8 mouse cellular contexts compared by ENCODE assay signal in the genomic region with DNA sequence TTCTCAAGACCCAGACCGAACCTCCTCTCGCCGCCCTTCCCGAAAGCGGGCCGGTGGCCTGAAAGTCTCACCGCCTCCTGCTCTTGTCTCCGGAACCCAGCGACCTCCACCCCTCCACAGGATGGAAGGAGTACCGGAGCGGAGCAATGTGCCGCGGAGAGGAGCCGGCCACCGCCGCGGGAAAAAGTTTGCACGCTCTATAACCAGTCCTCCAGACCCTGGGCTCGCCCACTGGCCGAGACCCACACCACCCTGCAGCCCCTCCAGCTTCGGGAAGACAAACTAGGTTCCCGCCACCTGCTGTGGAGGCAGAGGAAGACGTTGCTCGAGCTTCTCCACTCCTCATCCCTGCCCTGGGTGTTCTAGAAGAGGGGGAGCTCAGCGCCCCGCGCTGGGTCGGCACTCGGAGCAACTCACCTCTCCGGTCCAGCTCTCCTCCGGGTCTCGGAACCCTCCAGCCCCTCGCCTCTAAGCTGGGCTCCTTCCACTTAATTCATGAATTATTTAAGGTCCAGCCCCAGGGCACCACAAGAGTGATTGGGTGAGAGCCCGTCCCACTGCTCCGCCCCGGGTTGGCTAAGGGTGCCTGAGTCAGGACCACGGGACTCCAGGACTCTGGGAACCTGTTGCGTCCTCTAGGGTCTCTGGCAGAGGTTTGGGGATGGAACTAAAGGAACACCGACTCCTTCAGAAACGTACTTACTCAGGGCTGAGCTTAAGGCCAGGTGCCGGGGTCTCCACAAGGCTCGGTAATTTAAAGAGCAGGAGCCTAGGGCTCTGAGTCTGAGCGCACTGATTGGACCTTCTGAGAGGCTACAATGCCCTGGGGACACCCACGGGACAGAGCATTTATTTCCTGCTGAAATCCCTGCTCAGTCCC. TPM values are rescaled to one million over a fixed set of nuclear protein-coding genes. Genes with fewer than 3 reads are reported as not detected.
DNase-seq lines count a peak whose midpoint lies in the region; ATAC-seq and TF ChIP-seq lines count a peak whose summit lies in the region.

A gene (minus strand): TSS at position 802 of the 880 bp plus-strand sequence.

- peak within 1 kb of the TSS; percentile 7; the same call in 1 of the 2 replicates for H3K4me3 ChIP-seq in thymus, adult 2 months (ENCODE audit: control insufficient read depth, insufficient read depth, low read length)
- H3K4me3 ChIP-seq in cortical plate, adult 2 months (ENCODE audit: insufficient read depth, low read length) = peak within 1 kb of the TSS; percentile 48
- peak within 1 kb of the TSS; percentile 52 for H3K4me3 ChIP-seq in heart, adult 2 months
- H3K4me3 ChIP-seq in liver, embryonic 12.5 days = peak within 1 kb of the TSS; percentile 49
- H3K4me3 ChIP-seq in neural tube, embryonic 11.5 days (ENCODE audit: low read depth, low read length) = peak within 1 kb of the TSS; percentile 62

- H3K4me1 ChIP-seq in thymus, adult 2 months (replicated peaks; ENCODE audit: control insufficient read depth, insufficient read depth, low read length) = no peaks in the 10 kb centered on the region
- no peaks in the 10 kb centered on the region for H3K4me1 ChIP-seq in cortical plate, adult 2 months (ENCODE audit: control insufficient read depth, insufficient read depth, low read length)
- no peaks in the 10 kb centered on the region for H3K4me1 ChIP-seq in heart, adult 2 months (ENCODE audit: control insufficient read depth, insufficient read depth, low read length)
- H3K4me1 ChIP-seq in liver, embryonic 12.5 days = no peaks in the 10 kb centered on the region
- peaks cover 2% of the 10 kb centered on the region; the same call in 1 of the 2 replicates for H3K4me1 ChIP-seq in neural tube, embryonic 11.5 days (ENCODE audit: control insufficient read depth, insufficient read depth, low read length)

- peaks cover 14% of the 10 kb centered on the region for H3K27me3 ChIP-seq in thymus, adult 2 months (ENCODE audit: control insufficient read depth, insufficient read depth, low read length)
- H3K27me3 ChIP-seq in heart, adult 2 months (ENCODE audit: control insufficient read depth, insufficient read depth, low read length) = peaks cover 11% of the 10 kb centered on the region
- H3K27me3 ChIP-seq in liver, embryonic 12.5 days (replicated peaks) = peaks cover 60% of the 10 kb centered on the region
- no peaks in the 10 kb centered on the region for H3K27me3 ChIP-seq in neural tube, embryonic 11.5 days (ENCODE audit: control insufficient read depth, insufficient read depth, low read length)

- 15% methylated on average over 44 of the region's 44 CpGs for WGBS in thymus, adult 2 months
- 4% methylated on average over 44 of the region's 44 CpGs for WGBS in heart, adult 2 months
- 3% methylated on average over 44 of the region's 44 CpGs for WGBS in liver, embryonic 12.5 days (ENCODE audit: insufficient replicate concordance)
- WGBS in neural tube, embryonic 11.5 days = under 1% methylated on average over 44 of the region's 44 CpGs

- no peak for TF ChIP-seq EP300 in heart, adult 2 months (IDR thresholded peaks at IDR 0.05; ENCODE audit: insufficient read depth, low read depth, low read length)

- H3K4me2 ChIP-seq in liver, embryonic 12.5 days = peak within 1 kb of the TSS; percentile 65
- peak within 1 kb of the TSS; percentile 72 for H3K4me2 ChIP-seq in neural tube, embryonic 11.5 days (ENCODE audit: low read depth)

- no peak for DNase-seq in thymus, adult 2 months
- no peak for DNase-seq in thymus, postnatal 0 days (ENCODE audit: low spot score)
- DNase-seq in heart, adult 2 months = peak; percentile 6 to 46
- DNase-seq in kidney, adult 8-10 months = peak; percentile 69 to 85
- DNase-seq in neural tube, embryonic 11.5 days (ENCODE audit: low spot score) = peak; percentile 75
- DNase-seq in c-Kit-positive CD71-positive TER-119-positive erythroid progenitor cells, embryonic 14.5 days (ENCODE audit: low spot score) = no peak

- TF ChIP-seq POLR2A in thymus, adult 2 months (IDR thresholded peaks at IDR 0.05; ENCODE audit: control insufficient read depth, extremely low read depth, insufficient read depth, low read length, poor library complexity) = no peak
- no peak for TF ChIP-seq POLR2A in cortical plate, adult 2 months (IDR thresholded peaks at IDR 0.05; ENCODE audit: extremely low read depth, insufficient read depth, low read length)
- no peak for TF ChIP-seq POLR2A in heart, adult 2 months (IDR thresholded peaks at IDR 0.05; ENCODE audit: insufficient read depth, low read depth, low read length)

- ATAC-seq in liver, embryonic 12.5 days = peak; percentile 57
- peak; percentile 77 for ATAC-seq in neural tube, embryonic 11.5 days (ENCODE audit: insufficient read depth, low FRiP score, low TSS enrichment)

- no peak for TF ChIP-seq CTCF in thymus, adult 2 months (IDR thresholded peaks at IDR 0.05; ENCODE audit: borderline replicate concordance, control insufficient read depth, extremely low read depth, insufficient read depth, low read length, poor library complexity)
- no peak for TF ChIP-seq CTCF in cortical plate, adult 2 months (IDR thresholded peaks at IDR 0.05; ENCODE audit: extremely low read depth, insufficient read depth, low read length)
- no peak for TF ChIP-seq CTCF in heart, adult 2 months (IDR thresholded peaks at IDR 0.05)

- H3K9me3 ChIP-seq in liver, embryonic 12.5 days (replicated peaks) = no peaks in the 10 kb centered on the region
- H3K9me3 ChIP-seq in neural tube, embryonic 11.5 days (ENCODE audit: control insufficient read depth, low read length) = no peaks in the 10 kb centered on the region

- H3K79me2 ChIP-seq in heart, adult 2 months (replicated peaks; ENCODE audit: control insufficient read depth, insufficient read depth, low read length) = no peaks in the 10 kb centered on the region

- no peaks in the 10 kb centered on the region for H3K36me3 ChIP-seq in thymus, adult 2 months (ENCODE audit: control insufficient read depth, insufficient read depth, low read length)
- H3K36me3 ChIP-seq in heart, adult 2 months (ENCODE audit: control insufficient read depth, insufficient read depth, low read length) = no peaks in the 10 kb centered on the region
- H3K36me3 ChIP-seq in liver, embryonic 12.5 days = no peaks in the 10 kb centered on the region
- H3K36me3 ChIP-seq in neural tube, embryonic 11.5 days (ENCODE audit: control insufficient read depth, insufficient read depth, low read length) = no peaks in the 10 kb centered on the region

- no peak within 1 kb of the TSS for H3K27ac ChIP-seq in thymus, adult 2 months (ENCODE audit: control insufficient read depth, insufficient read depth, low read length)
- no peak within 1 kb of the TSS for H3K27ac ChIP-seq in cortical plate, adult 2 months (ENCODE audit: insufficient read depth, low read length)
- peak within 1 kb of the TSS; percentile 67 for H3K27ac ChIP-seq in heart, adult 2 months
- no peak within 1 kb of the TSS; the same call in 1 of the 2 replicates for H3K27ac ChIP-seq in liver, embryonic 12.5 days
- peak within 1 kb of the TSS; percentile 88 for H3K27ac ChIP-seq in neural tube, embryonic 11.5 days (ENCODE audit: low read depth, low read length)

- peak within 1 kb of the TSS; percentile 7; the same call in 1 of the 2 replicates for H3K9ac ChIP-seq in heart, adult 2 months (ENCODE audit: low read depth, low read length)
- 0 out of 2 replicates have a peak within 1 kb of the TSS, but pooled peaks have one; percentile 14 for H3K9ac ChIP-seq in liver, embryonic 12.5 days
- peak within 1 kb of the TSS; percentile 93 for H3K9ac ChIP-seq in neural tube, embryonic 11.5 days (ENCODE audit: low read length)

- intact Hi-C loops in heart, adult 2 months (cut with DNase I) = no loop called here

RNA-seq across cellular contexts. Expression of the gene that starts here (rescaled TPM):
- polyA plus RNA-seq in thymus, adult 2 months (2012; rRNA removed) = 0.66 and 1.0 TPM in 2 replicates
- polyA plus RNA-seq in thymus, postnatal 0 days (2015; fragmentation: Nextera tagmentation; extraction: Ambion mirVana) = 2.0 and 2.5 TPM in 2 replicates
- 18.4 and 20.7 TPM in 2 replicates for polyA plus RNA-seq in cortical plate, adult 2 months (2012; rRNA removed)
- total RNA-seq in heart, adult 2 months (2021) = 10 to 100 TPM in 1 of 2 experiments, 1 to 10 TPM in 1; 7.8 to 10.0 TPM
- polyA plus RNA-seq in heart, adult 2 months (2012; rRNA removed) = 0.57 and 1.8 TPM in 2 replicates
- polyA plus RNA-seq in liver, embryonic 12.5 days (2016; fragmentation: Nextera tagmentation; extraction: Ambion mirVana) = 11.9 and 13.0 TPM in 2 replicates
- polyA plus RNA-seq in neural tube, embryonic 11.5 days (2014; fragmentation: Nextera tagmentation; extraction: Ambion mirVana) = 105 and 110 TPM in 2 replicates

Comparison
In these comparisons a context has a peak if more than half of its experiments do, and no peak if none do; other contexts are left out.
1. DNase-seq: peak in heart, adult 2 months (2 of 2), kidney, adult 8-10 months (2 of 2) and neural tube, embryonic 11.5 days (single experiment); none in thymus, adult 2 months (single experiment), thymus, postnatal 0 days (single experiment) and c-Kit-positive CD71-positive TER-119-positive erythroid progenitor cells, embryonic 14.5 days (single experiment).
2. H3K27ac ChIP-seq: peak in heart, adult 2 months (single experiment) and neural tube, embryonic 11.5 days (single experiment); none in thymus, adult 2 months (single experiment), cortical plate, adult 2 months (single experiment) and liver, embryonic 12.5 days (single experiment).
3. H3K4me3 ChIP-seq: peak in every context shown above with its lines; median percentile 62 in neural tube, embryonic 11.5 days; 52 in heart, adult 2 months; 49 in liver, embryonic 12.5 days; 48 in cortical plate, adult 2 months; 7 in thymus, adult 2 months.
4. H3K9ac ChIP-seq: peak in every context shown above with its lines; median percentile 93 in neural tube, embryonic 11.5 days; 14 in liver, embryonic 12.5 days; 7 in heart, adult 2 months.